In genomic region chr5:44713181-44713789, GRCm38 (mm10) we compare ENCODE assay signal across 10 mouse cellular contexts.
DNase-seq lines count a peak whose midpoint lies in the region; ATAC-seq and TF ChIP-seq lines count a peak whose summit lies in the region.
"Had no signal": no experiment of that assay in that cellular context is flagged by ENCODE, and none has a peak within 500 bp of the region (broad histone marks: within the 10 kb centered on the region; RNA-seq: fewer than 3 reads in every experiment).

No protein-coding gene starts in this region.

- peak overlapping the region; percentile 66 for H3K27ac ChIP-seq in embryonic facial prominence, embryonic 13.5 days
- H3K27ac ChIP-seq in hindbrain, embryonic 13.5 days: peak overlapping the region; percentile 81
- peak overlapping the region; percentile 73 for H3K27ac ChIP-seq in midbrain, embryonic 14.5 days (replicated peaks; ENCODE audit: low read depth, low read length)
- H3K27ac ChIP-seq: liver, embryonic 14.5 days had no signal

- intact Hi-C loops in left cerebral cortex, postnatal 14 days (cut with DNase I): no loop called here

- TF ChIP-seq CTCF in brain, embryonic 14.5 days (IDR thresholded peaks at IDR 0.05; ENCODE audit: borderline replicate concordance, extremely low read depth, insufficient read depth, insufficient read length): no peak

- ATAC-seq in embryonic facial prominence, embryonic 13.5 days (ENCODE audit: insufficient number of reproducible peaks, insufficient read depth, low FRiP score, low TSS enrichment, low read depth): no peak
- peak; percentile 74 for ATAC-seq in hindbrain, embryonic 13.5 days (ENCODE audit: low FRiP score)
- ATAC-seq in midbrain, embryonic 14.5 days (ENCODE audit: low FRiP score, low TSS enrichment): peak; percentile 40; the same call in 1 of the 2 replicates

- H3K9me3 ChIP-seq in embryonic facial prominence, embryonic 13.5 days: no peaks in the 10 kb centered on the region
- H3K9me3 ChIP-seq in hindbrain, embryonic 13.5 days: no peaks in the 10 kb centered on the region
- no peaks in the 10 kb centered on the region for H3K9me3 ChIP-seq in midbrain, embryonic 14.5 days (ENCODE audit: control insufficient read depth, low read length)

- H3K4me2 ChIP-seq in embryonic facial prominence, embryonic 13.5 days: no peak overlapping the region
- H3K4me2 ChIP-seq in hindbrain, embryonic 13.5 days: no peak overlapping the region
- H3K4me2 ChIP-seq in midbrain, embryonic 14.5 days (ENCODE audit: low read length): no peak overlapping the region

- WGBS in embryonic facial prominence, embryonic 13.5 days: 24% methylated on average over 5 of the region's 5 CpGs
- WGBS in hindbrain, embryonic 13.5 days: 14% methylated on average over 5 of the region's 5 CpGs
- 9% methylated on average over 5 of the region's 5 CpGs for WGBS in midbrain, embryonic 14.5 days

- peaks cover 17% of the 10 kb centered on the region for H3K4me1 ChIP-seq in embryonic facial prominence, embryonic 13.5 days
- H3K4me1 ChIP-seq in hindbrain, embryonic 13.5 days (replicated peaks): peaks cover 24% of the 10 kb centered on the region
- peaks cover 15% of the 10 kb centered on the region for H3K4me1 ChIP-seq in midbrain, embryonic 14.5 days (ENCODE audit: control insufficient read depth, insufficient read depth, low read length)

- no peaks in the 10 kb centered on the region for H3K27me3 ChIP-seq in embryonic facial prominence, embryonic 13.5 days
- H3K27me3 ChIP-seq in hindbrain, embryonic 13.5 days: no peaks in the 10 kb centered on the region
- H3K27me3 ChIP-seq in midbrain, embryonic 14.5 days (ENCODE audit: control insufficient read depth, insufficient read depth, low read length): no peaks in the 10 kb centered on the region

- H3K9ac ChIP-seq in embryonic facial prominence, embryonic 13.5 days: no peak overlapping the region
- H3K9ac ChIP-seq in hindbrain, embryonic 13.5 days: 0 out of 2 replicates have a peak overlapping the region, but pooled peaks have one; percentile 25
- H3K9ac ChIP-seq in midbrain, embryonic 14.5 days (replicated peaks; ENCODE audit: low read length): no peak overlapping the region
- H3K9ac ChIP-seq: liver, embryonic 14.5 days had no signal

- peak; percentile 91 for DNase-seq in brain, embryonic 14.5 days (ENCODE audit: low read depth)
- DNase-seq in midbrain, embryonic 14.5 days: peak; percentile 65
- DNase-seq in left cerebral cortex, postnatal 14 days (ENCODE audit: low spot score in 2 of 2): no peak
- no peak for DNase-seq in adrenal gland, adult 2 months
- DNase-seq in frontal cortex, postnatal 36 days (ENCODE audit: low spot score in 2 of 2): no peak
- DNase-seq in urinary bladder, adult 2 months (ENCODE audit: low spot score): no peak
- DNase-seq: cerebellum, adult 2 months had no signal

- no peak overlapping the region for H3K4me3 ChIP-seq in embryonic facial prominence, embryonic 13.5 days
- no peak overlapping the region for H3K4me3 ChIP-seq in hindbrain, embryonic 13.5 days
- no peak overlapping the region for H3K4me3 ChIP-seq in midbrain, embryonic 14.5 days (replicated peaks; ENCODE audit: low read depth, low read length)

- TF ChIP-seq POLR2A in brain, embryonic 14.5 days (IDR thresholded peaks at IDR 0.05; ENCODE audit: borderline replicate concordance, extremely low read depth, insufficient read depth, insufficient read length, poor library complexity, severe bottlenecking): no peak

- H3K36me3 ChIP-seq in embryonic facial prominence, embryonic 13.5 days: no peaks in the 10 kb centered on the region
- no peaks in the 10 kb centered on the region for H3K36me3 ChIP-seq in hindbrain, embryonic 13.5 days
- no peaks in the 10 kb centered on the region for H3K36me3 ChIP-seq in midbrain, embryonic 14.5 days (ENCODE audit: control insufficient read depth, insufficient read depth, low read length)

Comparison
In these comparisons a context has a peak if more than half of its experiments do, and no peak if none do; other contexts are left out.
1. DNase-seq: peak in brain, embryonic 14.5 days (single experiment) and midbrain, embryonic 14.5 days (single experiment); none in left cerebral cortex, postnatal 14 days (0 of 2), adrenal gland, adult 2 months (single experiment), frontal cortex, postnatal 36 days (0 of 2) and urinary bladder, adult 2 months (single experiment).
2. Peak in every context shown above with its lines, with median percentiles within 50 percentile points of each other: H3K27ac ChIP-seq.